Mouse (Mus musculus): ENCODE measurements around the gene Aox1.

DNA sequence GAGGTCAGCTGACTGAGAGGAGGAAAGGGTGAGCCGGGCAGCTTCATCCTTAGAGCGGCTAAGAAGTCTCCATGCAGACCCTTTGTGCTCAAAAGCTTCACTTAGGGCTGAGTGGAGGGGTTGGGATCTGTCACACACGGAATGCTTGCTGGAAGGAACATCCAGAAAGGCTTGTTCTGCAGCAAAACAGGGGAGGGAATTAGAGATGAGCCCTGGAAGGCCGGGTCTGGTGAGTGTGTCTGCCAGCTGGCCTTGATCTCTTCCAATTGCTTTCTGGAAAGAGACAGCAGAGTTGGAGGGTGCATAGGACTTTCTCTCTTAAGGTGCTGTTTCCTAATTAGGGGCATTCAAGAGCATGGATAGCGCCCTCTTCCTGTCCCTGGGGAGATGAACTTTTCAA lies 59.6 kb downstream of the Aox1 start:
- no peak for TF ChIP-seq HCFC1 (IDR thresholded peaks at IDR 0.05; ENCODE audit: low read depth, low read length)
- TF ChIP-seq CTCF (IDR thresholded peaks at IDR 0.05 in 2 of 3, conservative IDR thresholded peaks at IDR 0.05 in 1 of 3; ENCODE audit: control insufficient read depth in 1 of 3, insufficient read depth in 1 of 3, low read depth in 2 of 3, low read length in 3 of 3, poor library complexity in 1 of 3, severe bottlenecking in 1 of 3): no peak
- TF ChIP-seq POLR2A (IDR thresholded peaks at IDR 0.05; ENCODE audit: control insufficient read depth in 1 of 2, insufficient read depth in 1 of 2, low read depth in 1 of 2, low read length in 2 of 2, poor library complexity in 1 of 2): no peak
- no peak for TF ChIP-seq ETS1 (IDR thresholded peaks at IDR 0.05; ENCODE audit: low read depth, low read length)
- no peak for TF ChIP-seq KAT2A (conservative IDR thresholded peaks at IDR 0.05; ENCODE audit: low read depth, low read length)
- no peak for TF ChIP-seq MYC (IDR thresholded peaks at IDR 0.05; ENCODE audit: low read depth, low read length)
- no peak for TF ChIP-seq JUND (IDR thresholded peaks at IDR 0.05; ENCODE audit: low read depth, low read length)
- no peak for TF ChIP-seq TCF12 (IDR thresholded peaks at IDR 0.05; ENCODE audit: low read depth, low read length)
